Mouse (Mus musculus) lung, postnatal 0 days (tissue): Measurements from ENCODE around the gene Prrt4. TPM values are rescaled to one million over a fixed set of nuclear protein-coding genes. Genes with fewer than 3 reads are reported as not detected.
A peak's percentile ranks its signal among the peaks of the same experiment; 100 is the strongest.

ENCODE experiments used
- ATAC-seq: fragments of 200-750 bp; cut with Nextera tagmentation; 2 replicates; pipeline ENCODE4 v1.8.0; 2017; ENCODE audit warnings: moderate library complexity
- DNase-seq: peaks from one replicate; pipeline ENCODE4 v3.0.0-alpha.2; 2016; ENCODE audit warnings: low spot score
- H3K27ac ChIP-seq: fragments of 300-500 bp; sonication (generic); 2 replicates; pipeline ENCODE4 v1.5.1; 2014; ENCODE audit warnings: antibody characterized with exemption, mild to moderate bottlenecking, low read length, mixed read lengths
- H3K27me3 ChIP-seq: fragments of 300-500 bp; sonication (generic); replicated peaks from 2 replicates; pipeline ENCODE4 v1.6.1; 2014; ENCODE audit warnings: low read length, mixed read lengths; ENCODE audit not compliant: insufficient read depth
- H3K36me3 ChIP-seq: fragments of 300-500 bp; sonication (generic); 2 replicates; pipeline ENCODE4 v1.6.1; 2014; ENCODE audit warnings: low read length, mixed read lengths; ENCODE audit not compliant: insufficient read depth
- H3K4me1 ChIP-seq: fragments of 300-500 bp; sonication (generic); 2 replicates; pipeline ENCODE4 v1.6.1; 2014; ENCODE audit warnings: antibody characterized with exemption, low read depth, low read length, mixed read lengths; ENCODE audit not compliant: insufficient read depth
- H3K4me2 ChIP-seq: fragments of 300-500 bp; sonication (generic); replicated peaks from 2 replicates; pipeline ENCODE4 v1.6.1; 2014; ENCODE audit warnings: low read depth, mild to moderate bottlenecking, low read length, moderate library complexity, mixed read lengths
- H3K4me3 ChIP-seq: fragments of 300-500 bp; sonication (generic); 2 replicates; pipeline ENCODE4 v1.5.1; 2014; ENCODE audit warnings: low read depth, low read length
- H3K9ac ChIP-seq: fragments of 300-500 bp; sonication (generic); replicated peaks from 2 replicates; pipeline ENCODE4 v1.6.1; 2014; ENCODE audit warnings: low read depth, mild to moderate bottlenecking
- H3K9me3 ChIP-seq: fragments of 300-500 bp; sonication (generic); 2 replicates; pipeline ENCODE4 v1.6.1; 2016; ENCODE audit warnings: low read length, mixed read lengths
- CTCF ChIP-seq: IDR thresholded peaks from 2 replicates; pipeline ENCODE4 v1.5.1; 2016; ENCODE audit warnings: antibody characterized with exemption, mild to moderate bottlenecking
- EP300 ChIP-seq: IDR thresholded peaks from 2 replicates; pipeline ENCODE4 v1.6.1; 2016; ENCODE audit warnings: antibody characterized with exemption, mild to moderate bottlenecking, control low read depth
- WGBS: fragments of 180-500 bp; shearing (Covaris S2); extraction: QIAGEN DNeasy Blood & Tissue Kit; methylation state at CpG from one replicate; pipeline ENCODE4 v1.1.7; 2014; 5-methylcytosine and 5-hydroxymethylcytosine counted together
- polyA plus RNA-seq: library from polyadenylated mRNA; unstranded; fragments of >200 nt; fragmentation: Nextera tagmentation; extraction: Ambion mirVana; gene quantifications from 2 replicates; pipeline ENCODE4 v1.2.1, GENCODE M21; 2015

Prrt4 gene
- polyA plus RNA-seq, 1 experiment from 2014 or later: 2.5 TPM

DNA sequence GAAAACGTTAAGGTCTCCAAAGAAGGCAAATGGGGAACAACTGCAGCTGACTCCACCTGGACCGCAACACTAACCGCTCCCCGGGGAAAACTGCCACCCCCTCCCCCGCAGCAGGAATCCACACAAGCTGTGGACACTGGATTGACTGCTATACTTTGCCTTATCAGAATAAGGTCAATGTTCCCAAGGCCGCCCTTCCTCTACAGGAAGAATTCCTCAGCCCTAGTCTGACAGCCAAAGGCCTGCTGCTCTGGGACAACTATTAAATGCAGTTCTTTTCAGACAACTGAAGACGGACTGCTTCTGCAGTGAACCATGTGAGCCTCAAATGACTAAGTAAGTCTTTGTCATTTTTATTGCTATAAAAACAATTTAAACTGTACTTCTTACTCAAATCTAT is 32.7 kb downstream of the Prrt4 start:
- no peak overlapping the region for H3K27ac ChIP-seq
- no peak for TF ChIP-seq EP300
- TF ChIP-seq CTCF: no peak
- WGBS: 75% methylated on average over 7 of the region's 7 CpGs

DNA sequence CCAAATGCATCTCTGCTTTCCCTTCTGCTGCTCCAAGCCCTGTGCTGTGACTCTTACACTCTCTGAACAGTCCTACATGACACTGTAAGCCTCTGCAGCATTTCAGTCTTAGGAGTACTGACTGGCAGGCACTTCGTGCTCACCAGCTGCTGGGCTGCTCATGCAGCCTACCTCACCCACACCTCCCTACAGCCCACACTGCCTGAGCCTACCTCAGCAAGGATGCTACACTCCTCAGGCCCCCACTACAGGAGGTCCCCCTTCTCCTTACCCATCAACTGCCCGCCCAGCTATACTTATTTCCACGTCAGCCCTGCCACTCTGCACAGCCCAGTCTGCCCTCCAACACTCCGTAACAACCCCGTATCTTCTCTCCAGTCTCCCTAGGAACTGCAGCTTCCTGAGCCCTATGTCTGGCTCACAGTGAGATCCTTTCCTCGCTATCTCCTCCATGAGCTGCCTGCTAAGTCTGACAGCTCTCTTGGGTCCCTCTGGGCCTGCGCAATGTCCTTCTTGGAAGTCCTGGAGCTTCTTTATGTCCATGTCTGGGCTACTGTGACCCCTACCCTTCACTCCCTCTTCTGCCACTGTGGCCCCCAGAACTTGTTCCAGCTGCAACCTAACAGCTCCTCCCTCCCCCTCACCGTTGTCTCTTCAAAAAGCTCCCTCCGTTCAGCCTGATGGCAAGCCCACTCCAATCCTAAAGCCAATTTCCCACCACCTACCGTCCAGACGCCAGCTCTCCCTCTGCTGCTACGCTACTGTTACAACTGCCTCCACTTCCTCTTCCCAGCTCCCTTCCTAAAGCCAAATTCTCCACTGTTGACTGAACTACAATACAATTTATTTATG is 33.7 kb downstream of the Prrt4 start:
- no peak overlapping the region for H3K4me2 ChIP-seq
- H3K4me1 ChIP-seq: no peaks in the 10 kb centered on the region
- H3K36me3 ChIP-seq: peaks cover 5% of the 10 kb centered on the region; the same call in 1 of the 2 replicates
- no peak overlapping the region for H3K4me3 ChIP-seq
- TF ChIP-seq CTCF (no peak), EP300 (no peak)
- ATAC-seq: no peak
- H3K27me3 ChIP-seq: no peaks in the 10 kb centered on the region
- no peak overlapping the region for H3K27ac ChIP-seq
- 60% methylated on average over 12 of the region's 12 CpGs for WGBS
- DNase-seq: no peak
- H3K9ac ChIP-seq: no peak overlapping the region
- no peaks in the 10 kb centered on the region for H3K9me3 ChIP-seq

More for the DNA sequence above, 32.7 kb downstream of the Prrt4 start:
- no peaks in the 10 kb centered on the region for H3K9me3 ChIP-seq
- ATAC-seq (no peak), DNase-seq (no peak)
- no peaks in the 10 kb centered on the region for H3K27me3 ChIP-seq
- no peak overlapping the region for H3K4me3 ChIP-seq
- no peaks in the 10 kb centered on the region for H3K4me1 ChIP-seq
- peaks cover 5% of the 10 kb centered on the region; the same call in 1 of the 2 replicates for H3K36me3 ChIP-seq
- H3K9ac ChIP-seq: no peak overlapping the region
- H3K4me2 ChIP-seq: no peak overlapping the region

DNA sequence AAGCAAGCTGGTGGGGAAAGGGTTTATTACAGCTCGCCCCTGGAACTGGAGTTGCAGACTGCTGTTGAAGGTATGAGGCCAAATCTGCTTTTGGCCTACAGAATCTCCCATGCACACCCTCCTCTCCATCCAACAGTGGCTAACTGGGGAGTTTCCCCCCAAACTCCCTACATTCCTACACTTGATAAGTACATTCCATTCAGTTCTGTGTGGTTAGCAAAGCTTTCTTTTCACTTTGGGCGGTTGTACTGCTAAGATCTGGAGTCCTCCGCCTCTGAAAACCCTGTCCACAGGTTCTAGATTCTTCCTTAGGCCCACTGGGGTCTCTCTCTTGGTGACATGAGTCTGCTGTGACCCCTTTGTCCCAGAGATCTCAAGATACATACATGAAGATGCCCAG is 34.4 kb downstream of the Prrt4 start:
- Histone ChIP-seq H3K4me1 (no peaks in the 10 kb centered on the region), H3K4me2 (no peak overlapping the region)

DNA sequence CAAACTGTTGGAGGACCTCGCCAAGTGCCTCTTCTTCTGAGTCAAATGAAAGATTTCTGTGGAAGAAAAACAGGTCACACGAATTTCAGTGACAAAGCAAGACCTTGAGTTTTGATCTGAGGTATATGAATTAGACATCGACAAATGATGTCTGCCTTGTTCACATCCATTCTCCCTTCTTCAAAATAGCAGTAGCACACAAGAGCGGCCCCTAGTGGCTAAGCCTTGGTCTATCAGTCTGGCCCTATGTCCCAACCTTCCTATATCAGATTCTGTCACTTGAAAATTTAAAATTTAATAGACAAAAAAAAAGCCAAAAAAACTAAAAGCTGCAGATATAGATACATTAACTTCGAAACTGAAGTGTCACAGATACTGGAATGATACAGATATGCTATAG is 35.8 kb downstream of the Prrt4 start:
- ATAC-seq (no peak), DNase-seq (peak; percentile 65)
- peaks cover 5% of the 10 kb centered on the region; the same call in 1 of the 2 replicates for H3K36me3 ChIP-seq
- H3K4me1 ChIP-seq: no peaks in the 10 kb centered on the region
- 36% methylated on average over 5 of the region's 5 CpGs for WGBS
- H3K9me3 ChIP-seq: no peaks in the 10 kb centered on the region
- no peak overlapping the region for H3K4me3 ChIP-seq
- H3K4me2 ChIP-seq: no peak overlapping the region
- H3K27ac ChIP-seq: no peak overlapping the region
- TF ChIP-seq CTCF (peak; percentile 80), EP300 (no peak)
- no peak overlapping the region for H3K9ac ChIP-seq
- no peaks in the 10 kb centered on the region for H3K27me3 ChIP-seq

More for the DNA sequence above, 34.4 kb downstream of the Prrt4 start:
- H3K9me3 ChIP-seq: no peaks in the 10 kb centered on the region
- no peak overlapping the region for H3K4me3 ChIP-seq
- H3K27ac ChIP-seq: no peak overlapping the region
- H3K9ac ChIP-seq: no peak overlapping the region
- DNase-seq (no peak), ATAC-seq (no peak)
- no peaks in the 10 kb centered on the region for H3K27me3 ChIP-seq
- H3K36me3 ChIP-seq: peaks cover 5% of the 10 kb centered on the region; the same call in 1 of the 2 replicates
- WGBS: 71% methylated on average over 3 of the region's 3 CpGs
- no peak for TF ChIP-seq CTCF
- 0 out of 2 replicates have a peak, but pooled peaks have one; percentile 9 for TF ChIP-seq EP300

DNA sequence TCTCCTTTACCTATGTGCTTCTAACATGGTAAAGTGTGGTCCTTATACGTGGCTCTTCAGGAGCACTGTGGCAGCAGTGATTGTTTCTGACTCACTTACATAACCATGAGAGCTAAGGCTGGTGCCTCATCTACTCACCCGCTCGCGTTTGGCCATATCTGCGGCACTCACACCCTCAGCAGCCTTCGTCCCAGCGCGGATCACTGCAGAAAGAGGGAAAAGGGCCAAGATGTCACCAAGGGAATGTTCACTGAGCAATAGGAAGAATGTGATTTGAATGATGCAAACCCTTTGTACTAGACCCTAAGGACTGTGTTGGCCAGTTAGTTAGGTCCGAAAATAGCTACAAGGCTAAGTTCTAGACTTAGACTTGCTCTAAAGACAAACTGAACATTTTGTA is 41.9 kb downstream of the Prrt4 start:
- 93% methylated on average over 9 of the region's 9 CpGs for WGBS
- no peak overlapping the region for H3K27ac ChIP-seq
- TF ChIP-seq CTCF: no peak
- TF ChIP-seq EP300: no peak
- DNase-seq (no peak), ATAC-seq (no peak)
- no peak overlapping the region for H3K4me3 ChIP-seq
- H3K4me1 ChIP-seq: no peaks in the 10 kb centered on the region
- H3K27me3 ChIP-seq: no peaks in the 10 kb centered on the region
- no peaks in the 10 kb centered on the region for H3K9me3 ChIP-seq
- H3K9ac ChIP-seq: no peak overlapping the region
- no peak overlapping the region for H3K4me2 ChIP-seq
- peaks cover 30% of the 10 kb centered on the region for H3K36me3 ChIP-seq

DNA sequence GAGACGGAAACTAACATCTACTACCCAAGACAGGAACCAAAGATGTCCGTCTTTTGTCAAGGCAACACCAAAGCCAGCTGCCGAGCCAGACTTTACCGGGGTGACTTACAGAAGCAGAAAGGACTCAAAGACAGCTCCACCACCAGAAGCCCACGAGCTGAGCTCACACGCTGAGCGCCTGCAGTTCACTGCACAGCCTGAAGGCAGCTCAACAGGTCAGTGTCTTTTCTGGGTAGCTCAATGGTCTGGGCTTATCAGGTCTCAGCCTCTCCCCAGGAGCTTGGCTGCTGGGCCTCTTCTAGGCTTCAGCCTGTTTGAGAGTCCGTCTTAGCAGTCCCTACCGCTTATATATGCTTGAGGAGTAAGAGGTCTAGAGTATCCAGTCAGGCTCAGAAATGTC is 46.3 kb downstream of the Prrt4 start:
- no peak for DNase-seq
- Histone ChIP-seq H3K4me1 (no peaks in the 10 kb centered on the region), H3K9me3 (no peaks in the 10 kb centered on the region), H3K27ac (no peak overlapping the region), H3K4me3 (no peak overlapping the region), H3K27me3 (no peaks in the 10 kb centered on the region), H3K4me2 (no peak overlapping the region), H3K9ac (no peak overlapping the region), H3K36me3 (peaks cover 35% of the 10 kb centered on the region)
- no peak for TF ChIP-seq EP300
- no peak for TF ChIP-seq CTCF
- WGBS: 90% methylated on average over 9 of the region's 9 CpGs
- ATAC-seq: no peak
